Mouse (Mus musculus) adrenal gland, adult 18-20 months (tissue): ENCODE measurements around the gene Brd2. TPM values are rescaled to one million over a fixed set of nuclear protein-coding genes. Genes with fewer than 3 reads are reported as not detected.

Source experiments
- DNase-seq, 2 experiments: peaks; one replicate each; pipeline ENCODE4 v3.0.0; 2021 to 2022; ENCODE audit warnings: low spot score in 2 of 2
- total RNA-seq, 2 experiments: library from RNA; stranded (reverse); gene quantifications; 1 replicate in 1 of 2; 2 replicates in 1 of 2; pipeline ENCODE4 v1.2.3; 2021

The Brd2 gene
- total RNA-seq, 2 experiments from 2014 or later = 199 to 244 TPM

DNA sequence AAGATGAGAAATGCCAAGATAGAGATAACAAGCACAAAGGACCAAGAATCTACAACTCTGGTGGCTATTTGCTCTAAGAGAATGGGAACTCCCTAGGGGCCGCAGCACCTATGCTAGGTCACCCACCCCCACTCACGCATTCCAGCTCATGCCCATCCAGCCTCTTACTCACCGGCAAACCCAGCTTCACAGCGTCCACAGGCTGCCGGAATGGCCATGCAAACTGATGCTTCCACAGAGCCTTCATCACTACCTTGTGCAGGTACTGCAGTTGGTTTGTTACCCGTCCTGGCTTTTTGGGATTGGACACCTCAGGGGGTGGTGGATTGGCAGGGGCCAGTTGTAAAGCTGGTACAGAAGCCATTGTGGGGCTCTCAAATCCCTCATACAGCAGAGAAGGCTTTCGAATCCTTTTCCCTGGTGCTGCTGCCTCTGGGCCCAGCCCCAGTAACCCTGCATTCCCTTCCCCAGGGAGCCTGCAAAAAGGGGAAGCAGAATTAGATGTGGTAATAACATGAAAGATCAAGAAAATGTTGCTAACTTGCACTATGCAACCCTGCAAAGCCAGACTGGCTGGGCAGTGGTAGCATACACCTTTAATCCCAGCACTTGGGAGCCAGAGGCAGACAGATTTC, 5.6 kb downstream of the Brd2 start:
- DNase-seq = no peak

- DNase-seq = no peak
Observed at GRCm38 (mm10) chr17:34114114-34114513, 8.3 kb downstream of the Brd2 start.

- no peak for DNase-seq
Observed at GRCm38 (mm10) chr17:34110309-34110708, 12.1 kb downstream of the Brd2 start.

GRCm38 (mm10) chr17:34109806-34110195, 12.6 kb downstream of the Brd2 start:
- no peak for DNase-seq

DNA sequence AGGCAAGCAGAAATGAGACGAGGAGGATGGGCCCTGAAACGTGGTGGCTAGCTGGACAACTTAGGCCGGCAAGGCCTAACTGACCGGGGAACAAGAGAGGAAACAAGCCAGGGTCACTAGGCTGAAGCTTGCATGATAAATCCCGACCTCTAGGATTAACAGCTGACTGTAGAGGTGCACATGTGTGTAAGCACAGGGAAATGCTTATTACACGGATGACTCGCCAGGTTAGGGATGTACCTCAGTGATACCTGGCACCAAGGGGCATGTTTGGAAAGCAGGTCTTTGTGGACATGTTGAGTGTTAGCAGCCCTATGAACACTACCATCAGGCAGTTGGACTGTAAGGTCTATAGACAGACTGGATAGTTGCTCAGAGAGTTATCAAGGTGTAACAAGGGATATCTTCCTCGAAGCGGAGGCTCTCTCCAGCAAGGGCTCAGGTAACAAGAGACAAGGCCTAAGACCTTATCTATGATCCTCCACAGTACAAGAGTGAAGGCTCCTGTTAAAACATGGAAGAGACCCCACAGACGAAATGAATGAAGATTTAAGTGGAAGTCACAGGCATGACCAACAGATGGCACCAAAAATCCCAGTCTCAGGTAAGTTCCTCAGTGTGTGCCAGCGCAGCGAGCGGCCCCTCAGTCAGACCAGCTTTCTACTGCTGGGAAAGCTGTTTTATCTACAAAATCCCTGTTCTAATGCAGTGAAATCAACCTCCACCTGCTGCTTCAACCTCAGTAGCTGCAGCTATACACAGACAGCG, 13.2 kb downstream of the Brd2 start:
- DNase-seq = no peak

DNA sequence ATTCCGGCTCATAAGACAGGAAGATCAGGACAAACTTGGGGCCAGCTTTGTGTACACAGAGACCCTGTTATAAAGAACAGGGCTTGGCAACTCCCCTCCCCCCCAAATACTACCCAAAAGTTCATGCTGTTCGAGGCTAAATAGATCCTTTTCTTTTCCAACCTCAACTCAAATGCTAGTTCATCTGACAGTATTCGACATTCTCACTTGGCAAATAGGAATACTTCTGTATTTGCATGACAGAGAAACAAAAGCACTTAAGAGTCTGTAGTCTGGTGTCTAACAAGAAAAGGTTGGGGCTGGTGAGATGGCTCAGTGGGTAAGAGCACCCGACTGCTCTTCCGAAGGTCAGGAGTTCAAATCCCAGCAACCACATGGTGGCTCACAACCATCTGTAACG, 14.0 kb downstream of the Brd2 start:
- DNase-seq = no peak

DNA sequence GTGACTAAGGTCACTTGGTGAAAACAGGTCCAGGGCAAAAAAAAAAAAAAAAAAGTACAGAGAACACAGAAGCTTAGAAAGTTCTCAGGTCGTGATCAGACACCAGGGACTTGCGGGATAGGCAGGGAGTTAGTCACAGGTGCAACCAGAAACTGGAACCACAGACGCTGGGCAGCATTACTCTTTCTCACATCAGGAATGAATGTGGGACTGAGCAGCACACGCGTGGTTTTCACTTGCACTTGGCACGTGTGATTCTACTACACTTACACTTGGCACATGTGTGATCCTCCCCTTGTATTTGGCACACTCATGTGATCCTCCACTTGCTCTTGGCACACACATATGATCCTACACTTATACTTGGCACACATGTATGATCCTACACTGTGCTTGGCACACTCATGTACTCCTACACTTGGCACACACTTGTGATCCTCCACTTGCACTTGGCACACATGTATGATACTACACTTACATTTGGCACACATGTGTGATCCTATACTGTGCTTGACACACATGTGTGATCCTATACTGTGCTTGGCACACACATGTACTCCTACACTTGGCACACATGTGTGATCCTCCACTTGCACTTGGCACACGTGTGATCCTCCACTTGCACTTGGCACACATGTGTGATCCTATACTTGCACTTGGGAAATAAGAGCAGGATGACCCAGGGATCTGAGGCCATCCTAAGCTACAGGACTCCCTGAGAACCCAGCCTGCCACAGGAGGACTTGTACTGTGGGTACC, 15.1 kb downstream of the Brd2 start:
- no peak for DNase-seq

DNA sequence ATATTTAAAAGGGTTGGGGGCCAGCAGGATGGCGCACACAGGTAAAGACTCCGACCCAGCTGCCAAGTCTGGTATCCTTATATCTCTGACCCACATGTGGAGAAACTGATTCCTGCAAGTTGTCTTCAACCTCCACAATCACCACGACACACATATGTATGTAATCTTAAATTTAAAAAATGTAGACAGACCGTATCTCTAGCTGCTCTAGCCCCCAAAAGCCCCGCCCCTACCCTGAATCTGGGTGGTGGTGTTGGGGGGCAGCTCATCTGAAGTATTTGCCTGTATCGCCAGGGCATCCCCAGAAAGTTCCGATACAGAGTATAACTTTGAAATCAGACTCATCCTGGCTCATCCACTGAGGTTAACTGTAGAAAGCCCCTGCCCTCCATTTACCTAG, 15.9 kb downstream of the Brd2 start:
- DNase-seq = no peak

DNA sequence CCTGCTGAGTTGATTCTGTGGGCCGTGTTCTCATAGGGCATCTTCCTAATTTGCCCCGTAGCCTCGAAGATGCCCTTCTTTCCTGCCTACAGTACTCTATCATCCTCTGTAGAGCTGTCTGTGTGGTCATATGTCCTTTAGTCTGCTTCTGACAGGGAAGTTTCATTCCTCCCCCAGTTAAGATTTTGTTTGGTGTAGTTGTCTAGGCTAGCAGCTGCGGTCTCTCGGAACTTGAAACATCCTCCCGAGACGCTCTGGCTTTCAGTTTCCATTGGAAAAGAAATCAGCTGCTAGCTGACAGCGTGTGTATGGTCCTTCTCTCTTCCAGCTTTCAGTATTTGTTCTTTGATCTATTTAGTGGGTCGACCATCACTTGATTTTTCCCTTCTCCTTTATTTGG, 17.6 kb downstream of the Brd2 start:
- DNase-seq = no peak

DNA sequence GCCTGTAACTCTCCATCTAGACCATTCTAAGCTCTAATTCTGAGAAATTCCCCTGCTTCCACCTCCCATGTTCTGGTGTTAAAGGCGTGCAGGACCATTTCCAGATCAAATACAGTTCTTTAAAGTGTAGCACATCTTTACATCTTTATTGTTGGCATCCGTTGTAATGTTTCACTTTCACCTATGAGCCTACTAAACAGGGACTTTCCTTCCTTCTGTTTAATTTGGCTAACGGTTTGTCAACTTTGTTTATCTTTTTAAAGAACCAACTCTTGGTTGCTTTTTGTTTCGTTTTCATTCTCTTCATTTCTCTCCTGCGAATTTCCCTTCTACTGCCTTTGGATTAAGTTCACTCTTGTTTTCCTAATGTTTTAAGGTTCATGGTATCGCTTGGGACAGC, 19.6 kb downstream of the Brd2 start:
- DNase-seq = no peak

DNA sequence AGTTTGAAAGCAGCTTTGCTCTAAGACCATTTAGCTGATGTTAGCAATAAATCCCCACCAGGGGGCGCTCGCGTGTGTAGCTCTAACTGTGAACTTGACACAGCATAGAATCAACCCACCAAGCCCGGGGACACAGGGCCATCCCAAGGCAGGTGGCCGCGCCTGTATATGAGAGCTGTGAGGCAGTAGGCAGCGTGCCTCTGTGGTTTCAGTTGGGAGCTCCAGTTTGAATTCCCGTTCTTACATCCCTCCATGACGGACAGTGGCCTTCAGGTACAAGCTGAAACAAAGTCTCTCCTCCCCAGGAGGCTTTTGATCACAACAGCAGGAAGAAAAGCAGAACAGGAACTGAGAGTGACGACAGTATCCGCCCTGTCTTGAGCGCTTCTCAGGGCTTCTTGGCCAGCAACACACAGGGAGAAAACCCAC, 20.8 kb downstream of the Brd2 start:
- peak; percentile 93 to 96 for DNase-seq

DNA sequence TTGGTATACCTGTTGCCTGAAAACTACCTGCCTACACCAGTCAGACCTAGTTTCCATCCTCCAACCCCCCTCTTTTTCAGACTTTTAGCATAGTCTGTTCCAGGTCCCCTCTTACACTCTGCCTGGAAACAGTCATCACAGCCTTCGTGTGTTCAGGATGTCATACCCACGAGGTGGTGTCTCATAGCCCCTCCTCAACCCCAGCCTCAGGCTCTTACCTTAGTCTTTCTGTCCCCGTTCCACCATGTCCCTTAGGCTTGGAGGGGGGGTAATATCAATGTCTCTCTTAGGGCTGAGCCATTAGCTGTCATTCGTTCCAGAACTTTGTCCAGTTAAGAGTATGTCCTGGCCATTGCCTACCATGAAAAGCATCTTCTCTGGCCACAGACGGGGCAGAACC, 21.2 kb downstream of the Brd2 start:
- no peak for DNase-seq

GRCm38 (mm10) chr17:34099531-34099930, 22.9 kb downstream of the Brd2 start:
- DNase-seq = no peak

- DNase-seq = no peak
Observed at GRCm38 (mm10) chr17:34098709-34099479, 23.5 kb downstream of the Brd2 start.

GRCm38 (mm10) chr17:34097272-34097671, 25.2 kb downstream of the Brd2 start:
- no peak for DNase-seq

- DNase-seq = no peak
Observed at GRCm38 (mm10) chr17:34096497-34097010, 25.9 kb downstream of the Brd2 start.

GRCm38 (mm10) chr17:34094283-34095035, 28.0 kb downstream of the Brd2 start:
- no peak for DNase-seq

DNA sequence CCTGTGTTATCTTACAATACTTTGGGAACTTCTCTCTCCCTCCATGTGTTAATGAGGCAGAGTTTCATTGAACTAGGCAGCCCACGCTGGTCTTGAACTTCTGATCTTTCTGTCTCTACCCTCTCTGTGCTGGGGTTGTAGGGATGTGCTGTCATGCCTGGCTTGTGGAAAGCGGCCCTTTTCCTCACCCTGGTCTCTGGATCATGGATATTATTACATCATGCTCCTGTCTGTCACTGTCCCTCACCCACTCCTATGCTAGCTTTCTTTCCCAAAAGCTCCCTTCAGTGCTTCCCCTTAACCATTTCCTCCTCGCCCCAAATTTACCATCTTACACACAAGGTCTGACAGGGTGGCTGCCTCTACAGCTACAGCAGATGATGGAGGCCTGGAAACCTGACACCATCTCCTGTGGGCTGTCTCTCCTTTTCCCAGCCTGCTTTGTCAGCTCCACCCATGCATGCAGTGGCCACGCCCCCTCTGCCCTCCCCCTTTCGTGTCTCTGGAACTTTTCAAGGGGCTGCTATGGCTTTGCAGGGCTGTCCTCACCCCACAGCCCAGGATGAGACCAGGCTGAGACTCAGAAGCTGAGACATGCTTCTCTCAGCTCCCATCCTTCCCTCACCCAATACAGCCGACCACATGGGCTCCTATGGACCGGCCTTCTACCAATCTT, 29.1 kb downstream of the Brd2 start:
- no peak for DNase-seq

DNA sequence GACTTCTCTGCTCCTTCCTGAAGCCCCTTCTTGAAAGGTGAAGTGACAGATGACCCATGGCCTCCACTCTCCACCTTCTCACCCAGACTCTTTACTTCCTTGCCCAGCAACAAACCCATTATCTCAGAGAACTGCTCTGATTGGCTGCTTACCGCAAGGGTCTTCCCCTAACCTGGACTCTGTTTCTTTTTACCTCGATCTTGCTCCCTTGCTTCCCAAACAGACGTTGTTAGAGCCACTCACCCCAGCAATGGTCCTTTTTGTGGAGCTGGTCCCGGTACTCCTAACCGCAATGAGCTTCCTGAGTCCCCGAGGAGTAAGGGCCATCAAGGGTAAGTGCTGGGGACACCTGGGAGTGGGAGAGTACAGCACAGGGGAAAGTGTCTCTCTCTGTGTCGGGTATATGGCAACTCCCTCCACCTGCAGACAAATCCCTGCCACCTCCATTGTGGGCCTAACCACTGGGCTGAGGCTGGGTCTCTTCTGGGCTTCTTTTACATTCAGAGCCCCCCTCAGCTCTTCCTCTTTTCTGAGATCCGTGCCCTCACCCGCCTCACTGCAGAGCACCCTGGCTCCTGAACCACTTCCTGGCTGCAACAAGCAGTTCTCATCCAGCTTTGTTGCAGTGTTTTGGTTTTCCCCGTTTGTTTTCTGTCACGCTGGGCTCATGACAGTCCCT, 30.1 kb downstream of the Brd2 start, which contains the start of gene H2-Oa:
Gene H2-Oa (plus strand): TSS at position 144 of the 679 bp plus-strand sequence.
- DNase-seq = no peak
